Mouse (Mus musculus): ENCODE data around the gene Agxt.

Agxt gene

GRCm38 (mm10) chr1:93135036-93135526 is at the start of gene Agxt:
Agxt (plus strand) TSS chr1:93135240.
- CTCF ChIA-PET = no interaction called here

- CTCF ChIA-PET = no interaction called here
These were observed 42.5 kb upstream of the Agxt start for GRCm38 (mm10) chr1:93092582-93092981.

- CTCF ChIA-PET = no interaction called here
These were observed 36.1 kb upstream of the Agxt start for GRCm38 (mm10) chr1:93098956-93099355.

- CTCF ChIA-PET = no interaction called here
These were observed 34.8 kb upstream of the Agxt start for GRCm38 (mm10) chr1:93100243-93100575.

- CTCF ChIA-PET = interaction anchor here (0.6 kb wide), 1 partner anchor 879 kb away, joined by 3 read pairs; no protein-coding TSS in a partner anchor
These were observed 34.2 kb upstream of the Agxt start for GRCm38 (mm10) chr1:93100576-93101491.

- CTCF ChIA-PET = interaction anchor here (0.6 kb wide), 1 partner anchor 880 kb away, joined by 3 read pairs; no protein-coding TSS in a partner anchor
These were observed 33.4 kb upstream of the Agxt start, which contains the start of gene Kif1a for GRCm38 (mm10) chr1:93101571-93102061. Kif1a (minus strand) TSS chr1:93101951.

GRCm38 (mm10) chr1:93102700-93103099 is 32.3 kb upstream of the Agxt start:
- CTCF ChIA-PET = no interaction called here

- CTCF ChIA-PET = no interaction called here
These were observed 20.2 kb upstream of the Agxt start for GRCm38 (mm10) chr1:93114713-93115463.

GRCm38 (mm10) chr1:93115471-93115870 is 19.6 kb upstream of the Agxt start:
- CTCF ChIA-PET = interaction anchor here (0.7 kb wide), 1 partner anchor 23 kb away, joined by 5 read pairs; no protein-coding TSS in a partner anchor

GRCm38 (mm10) chr1:93118816-93119215 is 16.2 kb upstream of the Agxt start:
- CTCF ChIA-PET = no interaction called here

GRCm38 (mm10) chr1:93123179-93123854 is 11.7 kb upstream of the Agxt start:
- CTCF ChIA-PET = interaction anchor here (0.5 kb wide), 1 partner anchor 169 kb away, joined by 3 read pairs; no protein-coding TSS in a partner anchor

GRCm38 (mm10) chr1:93124066-93124465 is 11.0 kb upstream of the Agxt start:
- CTCF ChIA-PET = interaction anchor here (0.5 kb wide), 1 partner anchor 169 kb away, joined by 3 read pairs; no protein-coding TSS in a partner anchor

- CTCF ChIA-PET = no interaction called here
These were observed 9.8 kb upstream of the Agxt start for GRCm38 (mm10) chr1:93125256-93125655.

- CTCF ChIA-PET = no interaction called here
These were observed 6.8 kb upstream of the Agxt start for GRCm38 (mm10) chr1:93128209-93128608.

- CTCF ChIA-PET = no interaction called here
These were observed 6.2 kb upstream of the Agxt start for GRCm38 (mm10) chr1:93128710-93129349.

GRCm38 (mm10) chr1:93130242-93130983 is 4.6 kb upstream of the Agxt start:
- CTCF ChIA-PET = no interaction called here

- CTCF ChIA-PET = no interaction called here
These were observed 2.4 kb upstream of the Agxt start for GRCm38 (mm10) chr1:93132676-93133075.

- CTCF ChIA-PET = interaction anchor here (0.6 kb wide), 1 partner anchor 23 kb away, joined by 5 read pairs; no protein-coding TSS in a partner anchor
These were observed 3.5 kb downstream of the Agxt start for GRCm38 (mm10) chr1:93138534-93138933.

GRCm38 (mm10) chr1:93139713-93140112 is 4.7 kb downstream of the Agxt start:
- CTCF ChIA-PET = no interaction called here

GRCm38 (mm10) chr1:93142871-93143270 is 7.8 kb downstream of the Agxt start:
- CTCF ChIA-PET = no interaction called here

Data from spleen, embryonic (tissue).